Mouse (Mus musculus) thymus, adult 2 months (tissue): Measurements from ENCODE around the gene Mpo.

Experiments
- CTCF ChIP-seq: fragments of 200-500 bp; IDR thresholded peaks from 2 replicates; pipeline ENCODE4 v1.5.1; 2012; ENCODE audit warnings: mild to moderate bottlenecking, control low read depth, low read length, moderate library complexity, borderline replicate concordance; ENCODE audit not compliant: control insufficient read depth, poor library complexity, insufficient read depth; ENCODE audit errors: extremely low read depth
- POLR2A ChIP-seq: fragments of 200-500 bp; IDR thresholded peaks from 2 replicates; pipeline ENCODE4 v1.6.1; 2012; ENCODE audit warnings: mild to moderate bottlenecking, low read length, control low read depth, moderate library complexity; ENCODE audit not compliant: control insufficient read depth, poor library complexity, insufficient read depth; ENCODE audit errors: extremely low read depth

GRCm38 (mm10) chr11:87758957-87759608 lies 34.3 kb upstream of the Mpo start:
- no peak for TF ChIP-seq POLR2A
- TF ChIP-seq CTCF: no peak
